ENCODE assay signal across 19 mouse cellular contexts in the genomic region with DNA sequence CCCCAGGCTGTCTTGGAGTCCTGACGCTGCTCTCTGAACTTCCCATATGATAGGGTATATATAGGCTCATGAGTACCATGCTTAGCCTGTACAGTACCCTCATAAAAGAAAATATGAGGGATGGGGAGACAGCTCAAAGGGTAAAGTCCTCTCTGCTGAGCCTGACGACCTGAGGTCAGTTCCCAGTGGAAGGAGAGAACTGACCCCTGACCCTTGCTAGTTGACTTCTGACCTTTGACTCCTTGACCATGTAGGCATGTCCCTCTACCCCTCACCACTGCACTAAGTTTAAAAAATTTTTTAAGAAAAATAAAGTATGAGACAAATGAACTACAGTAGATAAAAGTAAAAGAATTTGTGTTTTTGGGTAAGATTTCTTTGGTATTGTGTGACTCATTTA.
"Had no signal": no experiment of that assay in that cellular context is flagged by ENCODE, and none has a peak within 500 bp of the region (broad histone marks: within the 10 kb centered on the region; RNA-seq: fewer than 3 reads in every experiment).

No protein-coding gene starts in this region.

- ATAC-seq: intestine, postnatal 0 days had no signal

- H3K27ac ChIP-seq: left cerebral cortex, adult 2 months; liver, embryonic 15.5 days; lung, embryonic 15.5 days; stomach, postnatal 0 days had no signal

- DNase-seq: layer of hippocampus, postnatal 36 days; lung, adult 18-20 months; lung, postnatal 10 days; lung, postnatal 36 days; midbrain, embryonic 14.5 days; right cerebral cortex, adult 18-20 months; right cerebral cortex, postnatal 14 days; right cerebral cortex, postnatal 4 days; thymus, adult 2 months; thymus, postnatal 14 days; thymus, postnatal 4 days had no signal

- H3K9ac ChIP-seq: liver, embryonic 15.5 days; lung, embryonic 15.5 days had no signal

- H3K4me3 ChIP-seq: left cerebral cortex, adult 2 months; liver, embryonic 15.5 days; lung, embryonic 15.5 days; megakaryocyte, embryonic 14.5 days had no signal

- H3K27me3 ChIP-seq: liver, embryonic 15.5 days; lung, embryonic 15.5 days; megakaryocyte, embryonic 14.5 days had no signal

- H3K4me1 ChIP-seq: lung, embryonic 15.5 days had no signal

- H3K4me2 ChIP-seq: liver, embryonic 11.5 days; liver, embryonic 15.5 days; lung, embryonic 15.5 days; midbrain, embryonic 11.5 days had no signal

- H3K9me3 ChIP-seq: liver, embryonic 15.5 days; lung, embryonic 15.5 days; megakaryocyte, embryonic 14.5 days had no signal
